Mouse (Mus musculus): Measurements from ENCODE around the gene Eva1a.

Gene Eva1a

GRCm38 (mm10) chr6:82127827-82128226, 87.0 kb downstream of the Eva1a start:
- no peak for DNase-seq (ENCODE audit: low read depth)

DNA sequence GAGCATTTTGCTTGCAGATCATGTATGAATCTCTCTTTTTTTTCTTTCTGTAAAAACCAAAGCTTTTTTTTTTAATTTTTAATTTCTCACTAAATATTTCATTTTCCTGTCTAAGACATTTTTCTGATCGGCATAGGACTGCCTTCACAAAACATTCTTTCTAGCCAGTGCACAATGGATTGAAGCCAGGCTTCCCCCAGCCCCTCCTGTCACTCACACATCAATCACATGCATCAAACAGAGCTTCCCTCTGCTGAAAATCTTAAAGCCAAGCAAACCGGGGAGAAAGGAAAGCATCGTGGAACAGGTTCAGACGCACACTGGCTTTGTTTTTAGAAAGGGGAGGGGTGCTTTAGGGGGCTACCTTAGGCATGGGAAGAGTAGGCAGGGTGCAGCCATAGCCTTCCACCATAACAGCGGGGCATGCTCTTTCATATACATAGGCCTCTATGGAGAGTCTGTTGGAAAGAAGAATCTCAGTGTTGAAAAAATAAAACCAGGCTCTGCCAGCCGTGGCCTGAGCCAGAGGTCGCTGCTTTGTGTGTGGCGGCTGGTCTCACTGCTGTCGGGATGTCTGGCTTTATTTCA, 88.9 kb downstream of the Eva1a start:
- no peak for DNase-seq (ENCODE audit: low read depth)

DNA sequence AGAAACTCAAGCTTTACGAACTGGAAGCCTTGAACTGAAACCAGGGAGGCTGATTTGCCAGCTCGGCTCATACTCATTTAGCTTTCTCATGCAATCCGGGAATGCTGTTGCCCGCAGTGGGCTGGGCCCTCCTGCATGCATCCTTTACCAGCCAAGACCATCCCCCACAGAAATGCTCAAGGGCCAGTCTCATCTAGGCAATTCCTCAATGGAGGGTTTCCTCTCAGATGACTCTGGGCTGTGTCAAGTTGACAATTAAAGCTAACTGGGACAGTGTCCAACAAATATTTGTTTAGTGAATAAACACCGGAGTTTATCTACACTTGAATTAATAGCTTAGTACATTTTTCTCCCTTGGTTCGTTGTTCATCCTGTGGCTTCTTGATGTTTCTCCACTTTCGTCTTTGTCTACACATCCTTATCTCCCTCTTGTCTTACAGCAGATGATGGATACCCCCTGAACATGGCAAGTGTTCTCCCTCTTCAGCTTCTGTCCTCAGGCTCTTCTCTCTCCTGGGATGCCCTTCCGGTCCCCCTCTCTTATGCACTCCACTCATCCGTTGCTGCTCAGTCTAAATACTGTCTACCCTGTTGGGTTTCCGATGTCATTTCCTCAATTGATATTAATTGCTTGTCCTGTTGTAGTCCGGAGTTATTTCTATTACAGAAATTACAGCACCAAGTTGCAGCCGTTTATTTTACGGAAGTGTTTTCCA, 92.2 kb downstream of the Eva1a start:
- no peak for DNase-seq (ENCODE audit: low read depth)

DNA sequence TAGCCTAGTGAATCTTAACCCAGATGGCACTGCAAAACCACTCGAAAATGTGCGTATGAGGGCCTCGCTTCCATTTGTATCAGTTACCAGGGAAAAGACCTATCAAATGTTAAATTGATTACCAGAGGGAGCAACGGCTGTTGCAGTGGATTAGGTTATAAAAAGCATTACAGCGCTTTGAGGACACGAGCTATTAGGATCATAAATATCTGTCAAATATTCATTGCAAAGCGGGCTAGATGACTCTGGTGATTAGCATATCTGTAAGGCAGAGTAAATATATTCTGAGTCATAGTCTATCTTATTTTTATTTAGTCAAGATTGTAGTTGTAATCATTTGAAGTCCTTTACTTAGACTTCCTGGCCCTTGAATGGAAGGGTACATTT, 92.7 kb downstream of the Eva1a start:
- DNase-seq (ENCODE audit: low read depth): no peak

DNA sequence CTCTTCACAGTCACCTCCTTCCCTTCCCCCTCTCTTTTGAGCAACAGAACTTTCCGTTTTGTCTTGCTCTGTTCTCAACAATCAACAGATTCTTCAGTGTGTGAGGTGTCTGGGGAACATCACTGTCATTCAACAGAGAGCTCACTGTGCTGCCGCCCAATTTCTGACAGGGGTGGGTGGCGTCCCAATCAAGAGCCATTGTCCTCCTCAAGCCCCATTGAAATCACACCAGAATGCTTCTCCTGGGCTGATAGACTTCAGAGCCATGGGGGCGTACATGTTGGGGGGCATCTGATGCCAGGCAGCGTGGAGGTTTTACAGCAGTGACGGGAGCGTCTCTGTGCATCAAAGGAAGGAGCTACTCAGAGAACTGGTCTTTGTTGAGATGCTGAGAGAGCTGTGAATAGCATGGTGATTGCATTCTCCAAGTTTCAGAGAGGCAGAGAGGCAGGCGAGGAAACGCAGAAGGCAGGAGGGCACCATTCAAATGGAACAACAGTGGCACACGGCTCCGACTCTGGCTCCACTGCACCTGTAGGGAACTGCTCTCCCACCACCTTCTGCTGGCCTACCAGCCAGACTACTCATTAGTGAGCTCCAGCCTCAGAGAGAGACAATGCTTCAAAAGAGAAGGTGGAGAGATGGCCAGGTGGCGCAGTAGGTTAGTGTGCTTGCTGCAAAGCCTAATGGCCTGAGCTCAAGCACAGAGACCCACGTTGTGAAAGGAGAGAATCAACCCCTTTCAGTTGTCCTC, 95.3 kb downstream of the Eva1a start:
- DNase-seq (ENCODE audit: low read depth): no peak
